Mouse (Mus musculus) heart, postnatal 0 days (tissue): ENCODE measurements around the gene Armc10. TPM values are rescaled to one million over a fixed set of nuclear protein-coding genes. Genes with fewer than 3 reads are reported as not detected.
"Not testable (repeated sequence)": the region's sequence is repeated elsewhere in the genome, so short reads cannot be mapped to it uniquely, and the experiment has no call there.

Source experiments
- ATAC-seq: fragments of 200-750 bp; cut with Nextera tagmentation; 2 replicates; pipeline ENCODE4 v1.8.0; 2017; ENCODE audit warnings: low read depth, moderate number of reproducible peaks, moderate library complexity; ENCODE audit not compliant: insufficient read depth
- DNase-seq: peaks from one replicate; pipeline ENCODE4 v3.0.0-alpha.2; 2016; ENCODE audit warnings: low spot score
- H3K27ac ChIP-seq: fragments of 300-500 bp; sonication (generic); 2 replicates; pipeline ENCODE4 v1.5.1; 2014; ENCODE audit warnings: low read depth, mild to moderate bottlenecking
- H3K27me3 ChIP-seq: fragments of 300-500 bp; sonication (generic); 2 replicates; pipeline ENCODE4 v1.6.1; 2014; ENCODE audit warnings: low read length, mixed read lengths; ENCODE audit not compliant: control insufficient read depth, insufficient read depth
- H3K36me3 ChIP-seq: fragments of 300-500 bp; sonication (generic); replicated peaks from 2 replicates; pipeline ENCODE4 v1.6.1; 2014; ENCODE audit warnings: low read length, mixed read lengths; ENCODE audit not compliant: control insufficient read depth, insufficient read depth
- H3K4me1 ChIP-seq: fragments of 300-500 bp; sonication (generic); 2 replicates; pipeline ENCODE4 v1.6.1; 2014; ENCODE audit warnings: antibody characterized with exemption; ENCODE audit not compliant: control insufficient read depth, insufficient read depth
- H3K4me2 ChIP-seq: fragments of 300-500 bp; sonication (generic); 2 replicates; pipeline ENCODE4 v1.6.1; 2014; ENCODE audit warnings: low read depth, mild to moderate bottlenecking, low read length, moderate library complexity
- H3K4me3 ChIP-seq: fragments of 300-500 bp; sonication (generic); 2 replicates; pipeline ENCODE4 v1.5.1; 2014; ENCODE audit warnings: low read depth, low read length
- H3K9ac ChIP-seq: fragments of 300-500 bp; sonication (generic); replicated peaks from 2 replicates; pipeline ENCODE4 v1.6.1; 2014; ENCODE audit warnings: low read depth, low read length, mixed read lengths
- H3K9me3 ChIP-seq: fragments of 300-500 bp; sonication (generic); replicated peaks from 2 replicates; pipeline ENCODE4 v1.6.1; 2016; ENCODE audit warnings: low read length; ENCODE audit not compliant: control insufficient read depth
- CTCF ChIP-seq: IDR thresholded peaks from 2 replicates; pipeline ENCODE4 v1.5.1; 2016; ENCODE audit warnings: antibody characterized with exemption, control low read depth, low read depth
- EP300 ChIP-seq: IDR thresholded peaks from 2 replicates; pipeline ENCODE4 v1.6.1; 2016; ENCODE audit warnings: antibody characterized with exemption, low read depth
- WGBS: fragments of 180-500 bp; shearing (Covaris S2); extraction: QIAGEN DNeasy Blood & Tissue Kit; methylation state at CpG from one replicate; pipeline ENCODE4 v1.1.7; 2014; 5-methylcytosine and 5-hydroxymethylcytosine counted together
- polyA plus RNA-seq: library from polyadenylated mRNA; unstranded; fragments of >200 nt; fragmentation: Nextera tagmentation; extraction: Ambion mirVana; gene quantifications from 2 replicates; pipeline ENCODE4 v1.2.1, GENCODE M21; 2015
- total RNA-seq: library from RNA; depleted of rRNA; stranded (reverse); fragments of >200 nt; gene quantifications from 2 replicates; pipeline ENCODE4 v1.2.3, GENCODE M21; 2014; ENCODE audit warnings: low replicate concordance; rRNA removed

Armc10 gene
- 24.1 and 33.0 TPM in 2 replicates for total RNA-seq
- 12.2 and 13.3 TPM in 2 replicates for polyA plus RNA-seq

DNA sequence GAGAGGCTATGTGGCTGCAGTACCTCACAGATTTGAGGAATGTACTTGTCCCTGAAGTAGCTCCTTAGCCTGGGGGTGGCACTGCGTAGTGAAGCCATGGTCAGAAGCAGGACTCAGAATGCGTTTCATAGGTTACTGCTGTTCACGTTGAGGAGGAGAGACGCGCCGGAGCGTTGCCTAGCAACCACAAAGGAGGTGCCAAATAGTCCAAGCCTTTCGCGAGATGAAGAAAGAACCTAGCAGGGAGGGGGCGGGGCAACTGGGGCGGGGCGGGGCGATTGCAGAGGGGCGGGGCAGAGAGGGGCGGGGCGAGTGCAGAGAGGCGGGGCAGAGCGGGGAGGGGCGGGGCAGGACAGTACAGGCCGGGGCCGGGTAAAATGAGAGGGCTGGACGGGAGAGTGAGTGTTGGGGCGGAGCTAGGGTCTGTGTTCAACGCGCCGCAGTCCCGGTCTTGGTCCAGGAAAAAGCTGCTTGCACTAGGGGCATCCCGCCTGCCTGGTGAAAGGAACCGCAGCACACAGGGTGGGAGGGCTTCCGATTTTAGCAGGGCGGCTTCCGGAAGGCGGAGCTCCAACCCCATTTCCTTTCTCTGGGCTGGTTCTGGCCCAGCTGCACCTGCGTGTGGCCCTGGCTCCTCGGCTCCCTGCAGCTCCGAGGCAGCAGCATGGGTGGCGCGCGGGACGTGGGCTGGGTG, at the start of gene Armc10, which contains the start of gene Fbxl13:
Gene Armc10 (plus strand): TSS at position 375 of the 694 bp plus-strand sequence.
Gene Fbxl13 (minus strand): TSS at position 196 of the 694 bp plus-strand sequence.
- Histone ChIP-seq H3K9me3 (no peaks in the 10 kb centered on the region), H3K27ac (peak within 1 kb of the TSS; percentile 72), H3K4me1 (peaks cover 13% of the 10 kb centered on the region), H3K4me3 (peak within 1 kb of the TSS; percentile 77), H3K36me3 (peaks cover 25% of the 10 kb centered on the region), H3K4me2 (peak within 1 kb of the TSS; percentile 96), H3K9ac (peak within 1 kb of the TSS; percentile 85), H3K27me3 (no peaks in the 10 kb centered on the region)
- under 1% methylated on average over 35 of the region's 40 CpGs for WGBS
- TF ChIP-seq CTCF (no peak), EP300 (no peak)
- ATAC-seq = peak; percentile 94
- peak; percentile 93 for DNase-seq

DNA sequence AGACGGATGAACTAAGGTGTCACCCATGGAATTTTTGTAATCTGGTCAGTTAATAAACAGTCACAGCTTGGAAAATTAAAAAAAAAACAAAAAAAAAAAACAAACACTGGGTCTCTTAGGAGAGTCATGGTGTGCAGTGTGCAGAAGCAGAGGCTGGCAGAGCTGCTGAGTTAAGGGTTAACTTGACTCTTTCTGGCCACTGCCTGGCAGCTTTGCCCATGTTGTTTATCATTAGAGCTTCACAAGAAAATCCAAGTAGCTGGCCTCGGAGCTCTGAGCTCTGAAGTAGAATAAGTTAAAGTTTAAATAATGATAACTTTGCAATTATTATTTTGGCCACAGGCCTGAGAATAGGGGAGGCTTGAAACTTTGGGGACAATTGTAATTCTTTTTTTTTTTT, 46.1 kb upstream of the Armc10 start:
- ATAC-seq, H3K27me3 ChIP-seq, H3K4me1 ChIP-seq, H3K4me2 ChIP-seq, H3K27ac ChIP-seq, DNase-seq, H3K9me3 ChIP-seq, H3K36me3 ChIP-seq, H3K9ac ChIP-seq, H3K4me3 ChIP-seq: not testable (repeated sequence)
- 52% methylated on average over 2 of the region's 2 CpGs for WGBS

DNA sequence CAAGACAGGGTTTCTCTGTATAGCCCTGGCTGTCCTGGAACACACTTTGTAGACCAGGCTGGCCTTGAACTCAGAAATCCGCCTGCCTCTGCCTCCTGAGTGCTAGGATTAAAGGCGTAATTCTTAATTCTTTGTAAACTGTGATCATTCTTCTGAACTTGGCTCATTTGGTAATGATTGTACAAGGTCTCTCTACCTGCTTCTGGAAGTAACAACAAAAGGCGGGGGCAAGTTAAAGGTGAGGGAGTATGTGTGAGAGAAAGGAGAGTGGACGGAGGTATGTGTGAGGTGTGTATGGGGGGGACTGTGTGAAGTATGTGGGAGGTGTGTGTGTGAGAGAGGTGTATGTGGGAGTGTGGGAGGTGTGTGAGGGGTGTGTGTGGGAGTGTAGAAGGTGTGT, 45.7 kb upstream of the Armc10 start:
- Histone ChIP-seq H3K36me3 (no peaks in the 10 kb centered on the region), H3K4me2 (no peak overlapping the region), H3K9me3 (no peaks in the 10 kb centered on the region), H3K9ac (no peak overlapping the region), H3K27ac (no peak overlapping the region), H3K27me3 (no peaks in the 10 kb centered on the region), H3K4me1 (no peaks in the 10 kb centered on the region), H3K4me3 (no peak overlapping the region)
- DNase-seq (no peak), ATAC-seq (no peak)
- WGBS = 93% methylated on average over 4 of the region's 4 CpGs
- TF ChIP-seq EP300 (no peak), CTCF (no peak)

DNA sequence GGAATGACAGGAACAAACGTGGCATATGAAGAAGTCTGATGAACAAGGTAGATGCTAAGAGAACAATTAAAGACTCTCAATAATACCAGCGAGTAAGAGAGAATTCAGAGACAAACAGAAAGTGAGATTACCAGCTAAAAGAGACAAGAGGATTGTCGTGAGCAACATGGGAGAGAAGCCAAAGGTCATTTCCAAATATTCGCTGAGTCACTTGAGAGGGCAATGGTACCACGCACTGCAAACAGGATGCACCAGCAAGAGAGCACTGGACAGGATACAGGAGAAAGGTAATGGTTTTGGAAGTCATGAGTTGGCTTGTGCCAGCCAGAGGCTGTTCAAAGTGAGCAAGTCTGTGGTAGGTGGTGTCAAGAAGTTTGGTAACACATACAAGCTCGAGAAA, 39.7 kb upstream of the Armc10 start:
- WGBS = 60% methylated on average over 6 of the region's 6 CpGs

DNA sequence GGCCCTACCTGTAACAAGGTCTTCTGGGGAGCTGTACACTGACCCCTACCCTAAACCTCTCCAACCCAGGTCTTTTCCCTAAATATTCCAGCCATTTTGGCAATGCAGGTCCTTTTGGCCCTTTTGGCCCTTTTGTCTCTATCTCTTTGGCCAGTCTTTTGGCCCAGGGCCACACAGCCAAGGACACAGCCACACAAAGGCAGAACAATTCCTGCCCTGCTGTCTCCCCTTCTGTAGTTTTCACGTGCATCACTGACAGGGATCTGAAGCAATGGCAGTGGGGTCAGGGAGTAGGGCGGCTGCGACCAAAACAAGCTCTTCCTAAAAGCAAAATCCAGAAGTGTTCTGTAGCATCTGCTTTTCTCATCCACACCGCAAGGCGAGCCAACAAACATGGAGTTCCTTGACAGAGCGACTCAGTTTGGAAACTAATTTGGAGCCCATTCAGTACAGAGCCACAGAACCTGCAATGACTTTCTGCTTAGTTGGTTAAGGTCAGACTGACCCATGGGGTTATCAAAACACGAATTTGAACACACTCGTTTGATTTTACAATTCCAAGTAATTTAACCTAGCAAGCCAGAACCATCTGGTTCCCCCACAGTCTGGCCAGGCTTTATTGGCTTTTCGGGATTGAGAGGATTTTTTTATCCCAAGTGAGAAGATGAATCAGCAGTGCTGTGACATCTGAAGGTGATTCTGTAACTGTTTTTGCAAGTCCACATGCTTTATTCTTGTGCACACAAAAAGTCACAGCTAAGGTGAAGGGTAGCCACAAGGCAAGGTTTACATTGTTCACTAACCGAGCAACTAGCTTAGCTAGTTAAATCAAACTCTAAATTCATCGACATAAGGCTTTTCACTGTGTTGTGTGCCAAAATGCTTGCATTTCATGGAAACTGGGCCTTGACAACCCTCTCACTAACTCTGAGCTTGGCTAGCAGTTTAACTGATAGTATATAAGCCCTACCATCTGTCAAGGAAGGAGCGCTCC, 37.0 kb upstream of the Armc10 start:
- WGBS = 69% methylated on average over 12 of the region's 12 CpGs
- Histone ChIP-seq H3K9ac (no peak overlapping the region), H3K4me1 (no peaks in the 10 kb centered on the region), H3K36me3 (no peaks in the 10 kb centered on the region), H3K4me3 (no peak overlapping the region), H3K27ac (no peak overlapping the region), H3K27me3 (no peaks in the 10 kb centered on the region), H3K9me3 (no peaks in the 10 kb centered on the region), H3K4me2 (no peak overlapping the region)
- TF ChIP-seq EP300 = no peak
- TF ChIP-seq CTCF = no peak
- ATAC-seq = no peak
- DNase-seq = no peak

More for the DNA sequence above, 39.7 kb upstream of the Armc10 start:
- H3K4me2 ChIP-seq = no peak overlapping the region
- DNase-seq (no peak), ATAC-seq (no peak)
- H3K27ac ChIP-seq = no peak overlapping the region
- no peaks in the 10 kb centered on the region for H3K4me1 ChIP-seq
- H3K4me3 ChIP-seq = no peak overlapping the region
- no peak overlapping the region for H3K9ac ChIP-seq
- H3K9me3 ChIP-seq = no peaks in the 10 kb centered on the region
- H3K36me3 ChIP-seq = no peaks in the 10 kb centered on the region
- TF ChIP-seq EP300 (no peak), CTCF (no peak)
- H3K27me3 ChIP-seq = no peaks in the 10 kb centered on the region
